ENCODE assay signal across 8 mouse cellular contexts in genomic region chr16:20651076-20651946, GRCm38 (mm10). TPM values are rescaled to one million over a fixed set of nuclear protein-coding genes. Genes with fewer than 3 reads are reported as not detected.
DNase-seq lines count a peak whose midpoint lies in the region; ATAC-seq lines count a peak whose summit lies in the region.

Gene Psmd2, plus strand, starts transcription at chr16:20651652.

- H3K4me1 ChIP-seq in hindbrain, embryonic 12.5 days = peaks cover 17% of the 10 kb centered on the region

- ATAC-seq in hindbrain, embryonic 12.5 days (ENCODE audit: low FRiP score) = peak; percentile 96

- WGBS in hindbrain, embryonic 12.5 days = 1% methylated on average over 46 of the region's 46 CpGs

- peak within 1 kb of the TSS; percentile 78 for H3K27ac ChIP-seq in hindbrain, embryonic 12.5 days

- H3K4me2 ChIP-seq in hindbrain, embryonic 12.5 days (replicated peaks) = peak within 1 kb of the TSS; percentile 94

- peak within 1 kb of the TSS; percentile 91 for H3K9ac ChIP-seq in hindbrain, embryonic 12.5 days

- no peaks in the 10 kb centered on the region for H3K9me3 ChIP-seq in hindbrain, embryonic 12.5 days (replicated peaks)

- peak; percentile 96 for DNase-seq in Muller cell, postnatal 12 days (ENCODE audit: inconsistent ontology term)
- peak; percentile 96 for DNase-seq in cerebellum, adult 9-11 months
- peak; percentile 90 to 96 for DNase-seq in frontal cortex, postnatal 10 days (ENCODE audit: low spot score in 2 of 2)
- peak; percentile 95 to 97 for DNase-seq in layer of hippocampus, postnatal 14 days (ENCODE audit: low spot score in 2 of 2)
- peak; percentile 98 for DNase-seq in lung, postnatal 14 days
- DNase-seq in retina, adult 2 months (ENCODE audit: low read depth, low spot score) = peak; percentile 85
- peak; percentile 94 to 96 for DNase-seq in thymus, postnatal 36 days

- no peaks in the 10 kb centered on the region for H3K27me3 ChIP-seq in hindbrain, embryonic 12.5 days

- peaks cover 22% of the 10 kb centered on the region for H3K36me3 ChIP-seq in hindbrain, embryonic 12.5 days

- peak within 1 kb of the TSS; percentile 87 for H3K4me3 ChIP-seq in hindbrain, embryonic 12.5 days

RNA-seq across cellular contexts. Expression of gene Psmd2, which starts in this region (rescaled TPM):
- 397 and 411 TPM in 2 replicates for polyA plus RNA-seq in hindbrain, embryonic 12.5 days (2016; fragmentation: Nextera tagmentation; extraction: Ambion mirVana)
- 100 to 1,000 TPM; 239 to 245 TPM for total RNA-seq in layer of hippocampus, postnatal 14 days (2021)

Comparison
In these comparisons a context has a peak if more than half of its experiments do, and no peak if none do; other contexts are left out.
1. Peak in every context shown above with its lines: DNase-seq, ATAC-seq, H3K4me3 ChIP-seq and H3K27ac ChIP-seq.